Mouse (Mus musculus) left cerebral cortex, adult 9 months (tissue): ENCODE data around the gene Depdc5.
A peak's percentile ranks its signal among the peaks of the same experiment; 100 is the strongest.
"Not testable (repeated sequence)": the region's sequence is repeated elsewhere in the genome, so short reads cannot be mapped to it uniquely, and the experiment has no call there.

Source experiments
- DNase-seq, 2 experiments: peaks; one replicate each; pipeline ENCODE4 v3.0.0; 2022; ENCODE audit warnings: low spot score in 2 of 2

Depdc5 gene

DNA sequence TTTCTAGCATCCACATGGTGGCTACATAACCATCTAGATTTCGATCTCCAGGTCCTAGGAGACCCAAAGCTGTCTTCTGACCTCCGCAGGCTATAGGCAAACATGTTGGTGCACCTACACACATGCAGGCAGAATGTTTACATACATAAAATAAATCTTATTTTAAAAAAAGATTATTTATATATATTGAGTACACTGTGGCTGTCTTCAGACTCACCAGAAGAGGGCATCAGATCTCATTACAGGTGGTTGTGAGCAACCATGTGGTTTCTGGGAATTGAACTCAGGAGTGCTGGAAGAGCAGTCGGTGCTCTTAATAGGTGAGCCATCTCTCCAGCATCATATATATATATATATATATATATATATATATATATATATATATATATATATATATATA, 50.6 kb downstream of the Depdc5 start:
- no peak for DNase-seq

- not testable (repeated sequence) for DNase-seq
Observed at GRCm38 (mm10) chr5:32919281-32919680, 55.8 kb downstream of the Depdc5 start.

- no peak for DNase-seq
Observed at GRCm38 (mm10) chr5:32922906-32923305, 59.4 kb downstream of the Depdc5 start.

- peak; percentile 62 to 75 for DNase-seq
Observed at GRCm38 (mm10) chr5:32930761-32931160, 67.3 kb downstream of the Depdc5 start.

DNA sequence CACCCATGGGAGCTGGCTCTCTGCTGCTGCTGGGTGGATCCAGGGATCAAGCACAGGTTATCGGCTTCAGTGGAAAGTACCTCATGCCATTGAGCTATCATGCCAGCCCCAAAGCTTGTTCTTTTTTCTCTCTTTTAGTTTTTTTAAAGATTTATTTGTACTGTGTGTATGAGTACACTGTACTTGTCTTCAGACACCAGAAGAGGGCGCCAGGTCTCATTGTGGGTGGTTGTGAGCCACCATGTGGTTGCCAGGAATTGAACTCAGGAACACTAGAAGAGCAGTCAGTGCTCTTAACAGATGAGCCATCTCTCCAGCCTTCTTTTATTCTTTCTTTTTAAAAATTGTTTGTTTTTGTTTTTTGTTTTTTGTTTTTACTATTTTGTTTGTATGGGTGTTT, 71.2 kb downstream of the Depdc5 start:
- no peak for DNase-seq

DNA sequence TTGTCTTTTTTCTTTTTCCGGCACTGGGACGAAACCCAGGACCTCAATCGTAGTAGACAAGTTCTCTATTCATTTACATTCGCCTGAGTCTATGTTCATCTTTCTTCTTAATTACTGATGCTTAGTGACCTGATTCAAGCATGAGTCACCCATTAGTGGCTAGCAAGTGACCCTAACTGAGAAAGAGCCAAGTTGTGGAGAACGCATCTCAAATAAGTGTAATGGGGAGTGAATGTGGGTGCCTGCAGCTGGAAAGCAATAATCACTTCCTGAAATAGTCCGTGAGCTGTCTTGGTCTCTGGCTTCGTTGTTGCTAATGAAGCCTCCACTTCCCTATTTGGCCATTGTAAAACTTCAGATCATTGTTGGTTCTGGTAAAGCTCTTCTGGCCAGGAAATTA, 77.1 kb downstream of the Depdc5 start:
- no peak for DNase-seq

GRCm38 (mm10) chr5:32941209-32941924, 77.9 kb downstream of the Depdc5 start:
- DNase-seq = no peak

DNA sequence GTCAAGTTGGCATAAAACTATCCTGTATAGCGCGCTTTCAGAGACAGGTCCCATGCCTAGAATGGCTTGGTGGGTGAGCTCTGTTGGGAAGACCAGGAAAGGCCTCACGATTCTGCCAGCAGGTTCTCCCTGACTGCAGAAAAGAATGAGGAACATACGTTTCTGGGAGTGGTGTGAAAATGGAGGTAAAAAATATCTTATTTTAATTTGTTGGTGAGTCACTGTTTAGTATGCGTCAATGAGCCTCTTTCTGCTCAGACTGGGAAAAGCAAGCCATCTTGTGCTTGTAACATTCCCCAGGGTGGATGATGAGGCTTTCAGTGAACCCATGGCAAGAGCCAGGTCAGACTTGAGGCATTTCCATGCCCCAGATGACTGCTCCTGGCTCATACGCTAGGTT, 86.6 kb downstream of the Depdc5 start:
- peak in 1 of 2 experiments; percentile 55 for DNase-seq

- DNase-seq = no peak
Observed at GRCm38 (mm10) chr5:32950702-32951274, 87.3 kb downstream of the Depdc5 start.

GRCm38 (mm10) chr5:32955716-32956115, 92.2 kb downstream of the Depdc5 start:
- DNase-seq = no peak

DNA sequence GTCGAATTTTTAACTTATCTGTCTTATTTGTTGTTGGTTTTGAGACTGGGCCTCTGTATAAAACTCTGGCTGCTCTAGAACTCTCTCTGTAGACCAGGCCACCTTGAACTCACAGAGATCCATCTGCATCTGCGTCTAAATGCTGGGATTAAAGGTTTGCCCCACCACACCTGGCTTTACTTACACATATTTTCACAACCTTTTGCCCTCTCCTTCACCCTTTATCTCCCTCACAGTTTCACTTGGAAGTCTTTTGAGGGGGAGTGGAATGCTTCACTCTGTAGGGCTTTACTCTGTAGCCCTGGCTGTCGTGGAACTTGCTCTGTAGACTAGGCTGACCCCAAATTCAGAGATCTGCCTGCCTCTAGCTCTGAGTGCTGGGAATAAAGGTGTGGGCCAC, 98.1 kb downstream of the Depdc5 start:
- DNase-seq = no peak

DNA sequence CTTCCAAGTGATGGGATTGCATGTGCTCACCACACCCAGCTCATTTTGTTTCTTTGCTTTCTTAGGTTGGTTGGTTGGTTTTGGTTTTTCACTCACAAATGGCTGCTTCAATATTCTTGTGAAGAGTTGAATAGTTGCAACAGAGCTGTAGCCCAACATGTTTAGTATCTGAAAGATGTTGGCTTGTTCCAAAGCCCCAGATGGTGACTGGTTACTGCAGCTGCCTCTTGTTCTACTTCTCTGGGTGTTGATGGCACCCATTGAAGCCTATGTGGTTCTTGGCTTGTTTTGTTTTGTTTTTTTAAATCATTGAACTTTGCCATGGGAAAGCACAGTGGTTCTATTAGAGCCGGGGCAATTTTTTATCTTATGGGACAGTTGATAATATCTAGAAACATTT, 99.1 kb downstream of the Depdc5 start:
- DNase-seq = no peak

GRCm38 (mm10) chr5:32976541-32976940, 113.0 kb downstream of the Depdc5 start:
- DNase-seq = no peak

GRCm38 (mm10) chr5:32977179-32977578, 113.7 kb downstream of the Depdc5 start:
- no peak for DNase-seq

GRCm38 (mm10) chr5:32985379-32985778, 121.9 kb downstream of the Depdc5 start:
- DNase-seq = no peak

GRCm38 (mm10) chr5:32987873-32988272, 124.4 kb downstream of the Depdc5 start:
- no peak for DNase-seq

DNA sequence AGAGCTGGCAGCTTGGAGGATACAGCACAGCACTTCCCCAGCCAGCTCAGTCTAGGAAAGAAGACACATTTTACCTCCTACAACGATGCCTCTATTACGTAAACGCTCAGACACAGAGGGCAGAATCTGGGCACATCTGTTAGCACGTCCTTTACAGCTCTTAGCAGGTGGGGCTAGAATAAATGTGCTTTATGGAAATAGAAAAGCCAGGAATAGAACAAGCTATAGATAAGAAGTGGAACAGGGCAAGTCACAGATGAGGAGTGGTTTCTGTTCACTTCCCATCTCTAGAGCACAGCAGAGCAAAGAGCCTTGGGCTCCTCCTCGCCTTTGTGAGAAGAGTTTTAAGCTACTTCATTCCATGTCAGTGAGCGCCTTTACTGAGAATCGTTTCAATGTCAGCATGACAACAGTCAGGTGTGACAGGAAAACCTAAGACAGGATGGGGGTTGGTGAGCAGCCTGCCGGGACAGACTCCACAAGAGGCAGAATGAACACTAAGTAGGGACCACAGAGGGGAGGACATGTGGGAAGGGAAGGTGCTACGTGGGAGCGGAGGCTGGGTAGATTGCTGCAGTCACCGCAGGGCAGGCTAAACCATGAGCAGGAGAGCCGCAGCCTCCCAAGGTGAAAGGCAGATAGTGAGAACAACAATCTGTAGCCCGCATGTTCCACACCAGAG, 126.6 kb downstream of the Depdc5 start:
- DNase-seq = peak; percentile 81 to 83

GRCm38 (mm10) chr5:32991152-32991551, 127.7 kb downstream of the Depdc5 start:
- peak in 1 of 2 experiments; percentile 84 for DNase-seq

DNA sequence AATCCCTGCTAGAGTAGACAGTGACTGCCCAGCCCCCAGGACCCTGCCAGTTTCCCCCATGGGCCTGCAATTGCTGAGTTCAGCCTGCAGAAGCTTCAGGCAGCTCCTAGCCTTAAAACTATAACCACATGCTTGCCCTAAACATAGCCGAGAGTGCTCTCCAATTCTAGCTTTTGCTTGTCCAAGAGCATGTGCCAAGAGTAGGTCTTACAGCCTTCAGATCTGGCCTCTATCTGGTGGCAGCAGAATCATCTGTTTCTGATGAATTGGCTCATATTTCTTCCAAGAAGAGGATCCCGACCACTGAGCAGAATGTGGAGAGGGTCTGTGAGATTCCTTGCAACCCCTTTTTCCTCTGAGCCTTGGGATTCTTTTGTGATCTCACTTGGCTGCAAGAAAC, 131.0 kb downstream of the Depdc5 start:
- DNase-seq = no peak

- no peak for DNase-seq
Observed at GRCm38 (mm10) chr5:32995756-32996155, 132.3 kb downstream of the Depdc5 start.

GRCm38 (mm10) chr5:32996560-32996959, 133.1 kb downstream of the Depdc5 start:
- DNase-seq = no peak

GRCm38 (mm10) chr5:32997686-32998085, 134.2 kb downstream of the Depdc5 start:
- DNase-seq = no peak

- no peak for DNase-seq
Observed at GRCm38 (mm10) chr5:32998783-32999182, 135.3 kb downstream of the Depdc5 start.
